Mouse (Mus musculus) MEL (cell line): Measurements from ENCODE around the gene Igdcc3. TPM values are rescaled to one million over a fixed set of nuclear protein-coding genes. Genes with fewer than 3 reads are reported as not detected.

Source experiments
- DNase-seq: peaks from one replicate; pipeline ENCODE4 v3.0.0; 2011; ENCODE audit warnings: low read depth, low spot score
- H3K27ac ChIP-seq: 2 replicates; pipeline ENCODE4 v1.5.1; 2012; ENCODE audit warnings: low read depth, mild to moderate bottlenecking, control low read depth, low read length, moderate library complexity; ENCODE audit not compliant: control insufficient read depth
- H3K27me3 ChIP-seq, 2 experiments: fragments of 150-350 bp in 1 of 2; sonication (generic) in 1 of 2; 2 replicates each; pipeline ENCODE4 v1.6.1; 2012; ENCODE audit warnings: low read length in 2 of 2, mild to moderate bottlenecking in 2 of 2, improper control_type of control experiment in 1 of 2, moderate library complexity in 1 of 2; ENCODE audit not compliant: insufficient read depth in 2 of 2, control insufficient read depth in 1 of 2
- H3K36me3 ChIP-seq, 2 experiments: 2 replicates each; pipeline ENCODE4 v1.6.1; 2012 to 2014; ENCODE audit warnings: low read length in 2 of 2, improper control_type of control experiment in 1 of 2, inconsistent platforms in 1 of 2, mild to moderate bottlenecking in 1 of 2; ENCODE audit not compliant: insufficient read depth in 2 of 2, control insufficient read depth in 1 of 2
- H3K4me1 ChIP-seq, 2 experiments: fragments of 150-350 bp in 1 of 2; sonication (generic) in 1 of 2; 2 replicates each; pipeline ENCODE4 v1.6.1; 2012; ENCODE audit warnings: low read length in 2 of 2, improper control_type of control experiment in 1 of 2, mild to moderate bottlenecking in 1 of 2; ENCODE audit not compliant: insufficient read depth in 2 of 2, control insufficient read depth in 1 of 2
- H3K4me3 ChIP-seq, 2 experiments: fragments of 150-350 bp in 1 of 2; sonication (generic) in 1 of 2; 2 replicates each; pipeline ENCODE4 v1.5.1; 2012; ENCODE audit warnings: low read depth in 2 of 2, low read length in 2 of 2, mild to moderate bottlenecking in 2 of 2, moderate library complexity in 2 of 2, control low read depth in 1 of 2, improper control_type of control experiment in 1 of 2; ENCODE audit not compliant: control insufficient read depth in 1 of 2, insufficient read depth in 1 of 2
- H3K79me2 ChIP-seq: 2 replicates; pipeline ENCODE4 v1.6.1; 2012; ENCODE audit warnings: mild to moderate bottlenecking, low read length, moderate library complexity; ENCODE audit not compliant: control insufficient read depth, poor library complexity, insufficient read depth
- H3K9ac ChIP-seq: 2 replicates; pipeline ENCODE4 v1.6.1; 2012; ENCODE audit warnings: low read depth, mild to moderate bottlenecking, control low read depth, low read length, moderate library complexity; ENCODE audit not compliant: control insufficient read depth, poor library complexity, severe bottlenecking
- H3K9me3 ChIP-seq: fragments of 150-350 bp; sonication (generic); replicated peaks from 2 replicates; pipeline ENCODE4 v1.6.1; 2012; ENCODE audit warnings: mild to moderate bottlenecking, low read length, improper control_type of control experiment, moderate library complexity; ENCODE audit not compliant: insufficient read depth
- CHD2 ChIP-seq: IDR thresholded peaks from 2 replicates; pipeline ENCODE4 v1.6.1; 2011; ENCODE audit warnings: low read length, improper control_type of control experiment
- ELF1 ChIP-seq: IDR thresholded peaks from 2 replicates; pipeline ENCODE4 v1.6.1; 2014; ENCODE audit warnings: low read depth, mild to moderate bottlenecking, inconsistent platforms, low read length, improper control_type of control experiment, moderate library complexity
- EP300 ChIP-seq, 2 experiments: IDR thresholded peaks; 2 replicates each; pipeline ENCODE4 v1.6.1; 2011; ENCODE audit warnings: improper control_type of control experiment in 2 of 2, low read length in 2 of 2, low read depth in 1 of 2, mild to moderate bottlenecking in 1 of 2
- GABPA ChIP-seq: IDR thresholded peaks from 2 replicates; pipeline ENCODE4 v1.6.1; 2012; ENCODE audit warnings: low read depth, mild to moderate bottlenecking, inconsistent platforms, low read length, improper control_type of control experiment, moderate library complexity
- MAZ ChIP-seq: IDR thresholded peaks from 2 replicates; pipeline ENCODE4 v1.6.1; 2012; ENCODE audit warnings: low read depth, mild to moderate bottlenecking, inconsistent platforms, low read length, improper control_type of control experiment
- MXI1 ChIP-seq: IDR thresholded peaks from 2 replicates; pipeline ENCODE4 v1.6.1; 2011; ENCODE audit warnings: mild to moderate bottlenecking, low read depth, low read length, improper control_type of control experiment
- POLR2AphosphoS2 ChIP-seq: IDR thresholded peaks from 2 replicates; pipeline ENCODE4 v1.6.1; 2011; ENCODE audit warnings: low read length, improper control_type of control experiment
- RAD21 ChIP-seq: IDR thresholded peaks from 2 replicates; pipeline ENCODE4 v1.6.1; 2011; ENCODE audit warnings: mild to moderate bottlenecking, low read depth, low read length, improper control_type of control experiment
- TAL1 ChIP-seq: IDR thresholded peaks from 2 replicates; pipeline ENCODE4 v1.6.1; 2012; ENCODE audit warnings: mild to moderate bottlenecking, inconsistent platforms, low read length, moderate library complexity, mixed read lengths
- TBP ChIP-seq: IDR thresholded peaks from 2 replicates; pipeline ENCODE4 v1.8.0; 2011; ENCODE audit warnings: low read depth, low read length, improper control_type of control experiment
- USF1 ChIP-seq: IDR thresholded peaks from 2 replicates; pipeline ENCODE4 v1.6.1; 2014; ENCODE audit warnings: low read depth, mild to moderate bottlenecking, inconsistent platforms, low read length, improper control_type of control experiment, moderate library complexity
- USF2 ChIP-seq, 2 experiments: IDR thresholded peaks; 2 replicates each; pipeline ENCODE4 v1.6.1; 2011 to 2012; ENCODE audit warnings: improper control_type of control experiment in 2 of 2, low read length in 2 of 2, borderline replicate concordance in 1 of 2, inconsistent platforms in 1 of 2, low read depth in 1 of 2, mild to moderate bottlenecking in 1 of 2; ENCODE audit not compliant: insufficient read depth in 1 of 2
- ZMIZ1 ChIP-seq: IDR thresholded peaks from 2 replicates; pipeline ENCODE4 v1.6.1; 2012; ENCODE audit warnings: low read depth, mild to moderate bottlenecking, inconsistent platforms, low read length, improper control_type of control experiment, moderate library complexity
- polyA plus RNA-seq, 2 experiments: library from polyadenylated mRNA; stranded (reverse) in 1 of 2; unstranded in 1 of 2; fragments of >175 nt in 1 of 2; fragments of >200 nt in 1 of 2; gene quantifications; 2 replicates each; pipeline versions ENCODE4 v1.2.1 to v1.2.4; 2012; ENCODE audit warnings: low replicate concordance in 2 of 2, low read depth in 1 of 2; ENCODE audit not compliant: insufficient read length in 2 of 2, insufficient read depth in 1 of 2, missing spikeins in 1 of 2
- total RNA-seq: library from RNA; depleted of rRNA; stranded (reverse); fragments of 300-350 nt; gene quantifications from 2 replicates; pipeline ENCODE4 v1.2.3, GENCODE M21; 2012

Igdcc3 gene
- total and polyA plus RNA-seq, 3 experiments: not detected

- Histone ChIP-seq H3K4me1 (no peaks in the 10 kb centered on the region), H3K9ac (no peak overlapping the region), H3K36me3 (no peaks in the 10 kb centered on the region), H3K9me3 (no peaks in the 10 kb centered on the region), H3K27me3 (peaks cover 0 to 5% of the 10 kb centered on the region in 2 experiments), H3K4me3 (no peak overlapping the region), H3K27ac (no peak overlapping the region), H3K79me2 (no peaks in the 10 kb centered on the region)
- DNase-seq: no peak
- TF ChIP-seq TBP (no peak), MAZ (no peak), RAD21 (no peak), ZMIZ1 (no peak), POLR2AphosphoS2 (no peak), CHD2 (no peak), EP300 (IDR thresholded peaks at IDR 0.05; ENCODE audit: low read depth in 1 of 2, low read length in 2 of 2) (no peak), MXI1 (no peak), ELF1 (no peak), GABPA (no peak)
These were observed 20.2 kb downstream of the Igdcc3 start for GRCm38 (mm10) chr9:65161188-65161587.

GRCm38 (mm10) chr9:65161881-65162280 is 20.9 kb downstream of the Igdcc3 start:
- H3K4me3 ChIP-seq: no peak overlapping the region
- H3K4me1 ChIP-seq: no peaks in the 10 kb centered on the region
- H3K27me3 ChIP-seq: peaks cover 0 to 5% of the 10 kb centered on the region in 2 experiments
- H3K79me2 ChIP-seq: no peaks in the 10 kb centered on the region
- TF ChIP-seq MAZ (no peak), TAL1 (no peak), USF1 (no peak), USF2 (IDR thresholded peaks at IDR 0.05; ENCODE audit: borderline replicate concordance in 1 of 2, insufficient read depth in 1 of 2, low read depth in 1 of 2, low read length in 2 of 2) (no peak), ELF1 (no peak), GABPA (no peak), EP300 (IDR thresholded peaks at IDR 0.05; ENCODE audit: low read depth in 1 of 2, low read length in 2 of 2) (no peak)
- no peak overlapping the region for H3K9ac ChIP-seq
- H3K36me3 ChIP-seq: no peaks in the 10 kb centered on the region
- no peak overlapping the region for H3K27ac ChIP-seq
- DNase-seq: no peak
- no peaks in the 10 kb centered on the region for H3K9me3 ChIP-seq
